Mouse (Mus musculus) lung, postnatal 0 days (tissue): ENCODE measurements around the gene Ntn1. TPM values are rescaled to one million over a fixed set of nuclear protein-coding genes. Genes with fewer than 3 reads are reported as not detected.
A peak's percentile ranks its signal among the peaks of the same experiment; 100 is the strongest.

Experiments
- ATAC-seq: fragments of 200-750 bp; cut with Nextera tagmentation; 2 replicates; pipeline ENCODE4 v1.8.0; 2017; ENCODE audit warnings: moderate library complexity
- DNase-seq: peaks from one replicate; pipeline ENCODE4 v3.0.0-alpha.2; 2016; ENCODE audit warnings: low spot score
- H3K27ac ChIP-seq: fragments of 300-500 bp; sonication (generic); 2 replicates; pipeline ENCODE4 v1.5.1; 2014; ENCODE audit warnings: antibody characterized with exemption, mild to moderate bottlenecking, low read length, mixed read lengths
- H3K27me3 ChIP-seq: fragments of 300-500 bp; sonication (generic); replicated peaks from 2 replicates; pipeline ENCODE4 v1.6.1; 2014; ENCODE audit warnings: low read length, mixed read lengths; ENCODE audit not compliant: insufficient read depth
- H3K36me3 ChIP-seq: fragments of 300-500 bp; sonication (generic); 2 replicates; pipeline ENCODE4 v1.6.1; 2014; ENCODE audit warnings: low read length, mixed read lengths; ENCODE audit not compliant: insufficient read depth
- H3K4me1 ChIP-seq: fragments of 300-500 bp; sonication (generic); 2 replicates; pipeline ENCODE4 v1.6.1; 2014; ENCODE audit warnings: antibody characterized with exemption, low read depth, low read length, mixed read lengths; ENCODE audit not compliant: insufficient read depth
- H3K4me2 ChIP-seq: fragments of 300-500 bp; sonication (generic); replicated peaks from 2 replicates; pipeline ENCODE4 v1.6.1; 2014; ENCODE audit warnings: low read depth, mild to moderate bottlenecking, low read length, moderate library complexity, mixed read lengths
- H3K4me3 ChIP-seq: fragments of 300-500 bp; sonication (generic); 2 replicates; pipeline ENCODE4 v1.5.1; 2014; ENCODE audit warnings: low read depth, low read length
- H3K9ac ChIP-seq: fragments of 300-500 bp; sonication (generic); replicated peaks from 2 replicates; pipeline ENCODE4 v1.6.1; 2014; ENCODE audit warnings: low read depth, mild to moderate bottlenecking
- H3K9me3 ChIP-seq: fragments of 300-500 bp; sonication (generic); 2 replicates; pipeline ENCODE4 v1.6.1; 2016; ENCODE audit warnings: low read length, mixed read lengths
- CTCF ChIP-seq: IDR thresholded peaks from 2 replicates; pipeline ENCODE4 v1.5.1; 2016; ENCODE audit warnings: antibody characterized with exemption, mild to moderate bottlenecking
- EP300 ChIP-seq: IDR thresholded peaks from 2 replicates; pipeline ENCODE4 v1.6.1; 2016; ENCODE audit warnings: antibody characterized with exemption, mild to moderate bottlenecking, control low read depth
- WGBS: fragments of 180-500 bp; shearing (Covaris S2); extraction: QIAGEN DNeasy Blood & Tissue Kit; methylation state at CpG from one replicate; pipeline ENCODE4 v1.1.7; 2014; 5-methylcytosine and 5-hydroxymethylcytosine counted together
- polyA plus RNA-seq: library from polyadenylated mRNA; unstranded; fragments of >200 nt; fragmentation: Nextera tagmentation; extraction: Ambion mirVana; gene quantifications from 2 replicates; pipeline ENCODE4 v1.2.1, GENCODE M21; 2015

The Ntn1 gene
- polyA plus RNA-seq, result 7.0 and 7.2 TPM in 2 replicates

DNA sequence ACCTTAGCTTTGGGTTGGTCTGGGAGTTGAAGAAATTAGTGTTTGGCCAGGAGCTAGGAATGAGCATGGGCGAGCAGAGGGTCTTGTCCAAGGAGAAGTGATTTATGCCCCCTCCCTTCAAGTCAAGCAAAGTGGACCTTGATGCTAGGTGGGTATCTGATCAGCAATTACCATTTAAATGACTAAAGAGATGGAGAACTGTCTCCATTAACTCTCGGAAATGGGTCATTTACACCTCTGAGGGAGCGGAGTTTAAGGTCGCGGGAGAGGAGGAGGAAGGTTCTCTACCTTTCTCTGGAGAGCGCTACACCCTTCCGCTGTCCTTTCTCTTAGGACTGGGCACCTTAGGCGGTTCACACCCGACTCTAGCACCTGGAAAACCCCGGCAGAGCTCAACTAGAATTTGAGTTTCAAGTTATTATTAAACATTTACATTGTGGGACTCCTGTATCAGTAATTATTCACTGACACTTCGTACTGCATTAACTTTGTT is at the start of gene Ntn1:
Gene Ntn1, minus strand, starts transcription at position 97 of the 493 bp plus-strand sequence.
- ATAC-seq, result no peak
- Histone ChIP-seq H3K9ac (no peak within 1 kb of the TSS), H3K4me2 (peak within 1 kb of the TSS; percentile 85), H3K36me3 (no peaks in the 10 kb centered on the region), H3K4me1 (no peaks in the 10 kb centered on the region), H3K4me3 (peak within 1 kb of the TSS; percentile 45), H3K27ac (no peak within 1 kb of the TSS), H3K27me3 (peaks cover 29% of the 10 kb centered on the region), H3K9me3 (no peaks in the 10 kb centered on the region)
- WGBS, result 6% methylated on average over 11 of the region's 11 CpGs
- DNase-seq, result no peak
- TF ChIP-seq EP300, result no peak
- TF ChIP-seq CTCF, result no peak

DNA sequence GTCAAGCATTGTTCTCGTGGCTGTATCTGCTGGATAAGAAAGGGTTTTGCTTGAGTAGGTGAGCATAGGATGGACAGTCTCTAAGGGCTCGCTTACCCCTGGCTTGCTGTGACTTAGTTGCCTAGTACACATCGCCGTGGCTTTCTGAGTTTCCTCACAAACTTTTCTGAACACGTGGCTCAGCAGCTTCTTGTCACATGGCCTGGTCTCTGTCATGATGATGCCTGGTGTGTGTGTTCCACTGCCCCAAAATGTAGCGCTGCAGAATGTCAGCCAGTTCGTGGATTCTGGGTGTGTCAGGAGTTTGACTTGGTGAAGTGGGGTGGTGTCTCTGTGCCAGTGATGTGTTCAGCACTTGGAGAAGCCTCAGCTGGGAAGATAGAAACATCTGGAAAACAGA is 47.7 kb upstream of the Ntn1 start:
- no peak overlapping the region for H3K4me2 ChIP-seq
- WGBS, result 79% methylated on average over 7 of the region's 7 CpGs
- H3K9ac ChIP-seq, result no peak overlapping the region
- no peaks in the 10 kb centered on the region for H3K4me1 ChIP-seq
- TF ChIP-seq EP300 (no peak), CTCF (no peak)
- H3K4me3 ChIP-seq, result no peak overlapping the region
- no peaks in the 10 kb centered on the region for H3K36me3 ChIP-seq
- no peak overlapping the region for H3K27ac ChIP-seq
- DNase-seq (no peak), ATAC-seq (no peak)
- no peaks in the 10 kb centered on the region for H3K27me3 ChIP-seq
- no peaks in the 10 kb centered on the region for H3K9me3 ChIP-seq

DNA sequence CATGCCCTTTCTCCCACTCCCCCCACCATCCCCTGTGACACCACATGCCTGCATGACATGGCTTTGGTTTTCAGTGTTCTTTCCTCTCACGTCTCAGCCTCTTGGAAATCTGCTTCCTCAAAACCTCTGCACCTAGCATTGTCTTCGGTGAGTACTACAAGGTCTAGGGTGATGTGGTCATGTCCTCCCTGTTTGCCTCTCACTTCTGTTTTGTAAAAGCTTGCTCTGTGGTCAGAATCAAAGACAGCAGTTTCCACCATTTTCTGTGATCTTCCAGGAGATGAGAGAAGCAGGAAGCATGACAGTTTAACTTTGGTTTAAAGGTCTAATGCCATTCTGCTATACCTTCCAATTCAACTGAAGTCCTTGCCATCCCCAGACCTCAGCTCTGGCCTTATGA is 46.6 kb upstream of the Ntn1 start:
- DNase-seq, result no peak
- no peaks in the 10 kb centered on the region for H3K36me3 ChIP-seq
- H3K27ac ChIP-seq, result no peak overlapping the region
- no peaks in the 10 kb centered on the region for H3K4me1 ChIP-seq
- no peak for ATAC-seq
- H3K27me3 ChIP-seq, result no peaks in the 10 kb centered on the region
- TF ChIP-seq EP300 (no peak), CTCF (no peak)
- no peak overlapping the region for H3K4me2 ChIP-seq
- H3K9ac ChIP-seq, result no peak overlapping the region
- no peaks in the 10 kb centered on the region for H3K9me3 ChIP-seq
- WGBS, result 80% methylated on average over 2 of the region's 2 CpGs
- no peak overlapping the region for H3K4me3 ChIP-seq

DNA sequence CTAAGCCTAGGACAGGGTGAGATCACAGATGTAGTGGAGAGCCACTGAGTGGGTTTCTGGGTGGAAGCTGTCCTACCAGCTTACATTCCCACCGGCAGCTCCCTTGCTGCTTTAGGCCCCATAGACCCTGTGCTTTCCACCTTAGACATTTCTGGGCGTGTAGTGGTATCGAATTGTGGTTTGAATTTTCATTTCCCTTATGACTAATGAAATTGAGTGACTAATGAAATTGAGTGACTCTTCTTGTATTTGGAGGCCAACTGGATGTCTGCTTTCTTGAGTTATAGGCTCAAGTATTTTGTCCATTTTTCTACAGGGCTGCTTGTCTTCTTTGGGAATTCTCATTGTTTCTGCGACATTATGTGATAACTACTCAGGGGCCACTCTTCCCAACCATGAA is 45.9 kb upstream of the Ntn1 start:
- H3K4me3 ChIP-seq, result no peak overlapping the region
- no peak for ATAC-seq

DNA sequence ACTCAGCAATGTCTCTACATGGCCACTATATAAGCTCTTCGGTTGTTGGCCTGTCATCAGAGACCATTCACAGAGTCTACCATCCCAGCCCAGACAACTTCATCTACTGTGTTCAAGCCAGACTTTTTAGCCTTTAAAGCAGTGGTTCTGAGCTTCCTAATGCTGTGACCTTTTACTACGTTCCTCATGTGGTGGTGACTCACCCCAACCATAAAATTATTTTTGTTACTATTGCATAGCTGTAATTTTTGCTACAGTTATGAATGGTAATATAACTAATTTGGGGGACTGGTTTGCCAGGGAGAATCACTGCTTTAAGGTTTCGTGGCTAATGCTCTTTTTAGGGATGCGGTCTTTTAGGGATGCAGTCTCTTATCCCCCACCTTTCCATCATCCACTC is 45.3 kb upstream of the Ntn1 start:
- DNase-seq, result no peak
- H3K36me3 ChIP-seq, result no peaks in the 10 kb centered on the region
- 78% methylated on average over 4 of the region's 4 CpGs for WGBS
- no peak overlapping the region for H3K27ac ChIP-seq
- no peaks in the 10 kb centered on the region for H3K27me3 ChIP-seq
- no peak overlapping the region for H3K4me3 ChIP-seq
- no peak overlapping the region for H3K4me2 ChIP-seq
- no peak for TF ChIP-seq CTCF
- no peak for TF ChIP-seq EP300
- H3K9ac ChIP-seq, result no peak overlapping the region
- H3K9me3 ChIP-seq, result no peaks in the 10 kb centered on the region
- H3K4me1 ChIP-seq, result no peaks in the 10 kb centered on the region
- no peak for ATAC-seq

More for the DNA sequence above, 45.9 kb upstream of the Ntn1 start:
- no peaks in the 10 kb centered on the region for H3K9me3 ChIP-seq
- TF ChIP-seq CTCF (no peak), EP300 (no peak)
- 91% methylated on average over 4 of the region's 4 CpGs for whole genome bisulfite sequencing
- no peak overlapping the region for H3K27ac ChIP-seq
- H3K4me1 ChIP-seq, result no peaks in the 10 kb centered on the region
- no peak for DNase-seq
- H3K4me2 ChIP-seq, result no peak overlapping the region
- no peak overlapping the region for H3K9ac ChIP-seq
- H3K27me3 ChIP-seq, result no peaks in the 10 kb centered on the region
- no peaks in the 10 kb centered on the region for H3K36me3 ChIP-seq

DNA sequence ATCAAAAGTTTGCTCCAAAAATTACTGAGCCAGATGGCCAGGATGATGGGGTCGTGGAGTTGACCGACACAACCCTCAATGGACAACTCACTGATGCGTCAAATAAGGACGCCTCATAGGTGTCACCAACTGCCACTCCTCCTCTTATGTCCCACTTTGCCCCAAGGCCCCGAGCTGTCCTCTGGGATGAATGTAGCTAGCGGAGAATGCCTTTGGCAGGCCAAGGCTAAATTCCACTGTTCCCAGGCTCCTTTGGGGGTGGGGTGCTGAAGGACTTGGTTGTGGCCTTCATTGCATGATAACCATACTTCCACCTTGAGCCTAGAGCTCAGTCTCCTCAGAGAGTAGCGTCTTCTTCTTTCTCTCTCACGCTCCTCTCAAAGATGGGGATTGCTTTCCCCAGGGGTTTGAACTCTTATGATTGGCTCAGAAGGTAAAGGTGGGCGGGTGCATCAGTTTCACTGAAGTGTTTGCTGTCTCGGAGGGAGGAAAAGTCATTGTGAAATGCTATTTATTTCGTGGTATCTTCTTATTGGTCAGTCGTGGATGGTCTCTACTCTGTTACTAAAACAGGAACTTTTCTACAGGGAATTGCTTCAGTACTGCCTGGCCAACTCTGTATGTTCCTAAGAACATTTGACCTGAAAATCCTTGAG is 42.5 kb upstream of the Ntn1 start:
- Histone ChIP-seq H3K9ac (no peak overlapping the region), H3K27me3 (no peaks in the 10 kb centered on the region), H3K9me3 (no peaks in the 10 kb centered on the region), H3K27ac (no peak overlapping the region), H3K36me3 (no peaks in the 10 kb centered on the region), H3K4me2 (no peak overlapping the region), H3K4me3 (no peak overlapping the region), H3K4me1 (no peaks in the 10 kb centered on the region)
- WGBS, result 66% methylated on average over 12 of the region's 12 CpGs
- no peak for TF ChIP-seq EP300
- TF ChIP-seq CTCF, result no peak
- ATAC-seq (0 out of 2 replicates have a peak, but pooled peaks have one; percentile 11), DNase-seq (peak; percentile 30)
